Mouse (Mus musculus) lung, postnatal 0 days (tissue): ENCODE data around the gene Ccdc160. TPM values are rescaled to one million over a fixed set of nuclear protein-coding genes. Genes with fewer than 3 reads are reported as not detected.

Experiments used
- ATAC-seq: fragments of 200-750 bp; cut with Nextera tagmentation; 2 replicates; pipeline ENCODE4 v1.8.0; 2017; ENCODE audit warnings: moderate library complexity
- DNase-seq: peaks from one replicate; pipeline ENCODE4 v3.0.0-alpha.2; 2016; ENCODE audit warnings: low spot score
- H3K27ac ChIP-seq: fragments of 300-500 bp; sonication (generic); 2 replicates; pipeline ENCODE4 v1.5.1; 2014; ENCODE audit warnings: antibody characterized with exemption, mild to moderate bottlenecking, low read length, mixed read lengths
- H3K27me3 ChIP-seq: fragments of 300-500 bp; sonication (generic); replicated peaks from 2 replicates; pipeline ENCODE4 v1.6.1; 2014; ENCODE audit warnings: low read length, mixed read lengths; ENCODE audit not compliant: insufficient read depth
- H3K36me3 ChIP-seq: fragments of 300-500 bp; sonication (generic); 2 replicates; pipeline ENCODE4 v1.6.1; 2014; ENCODE audit warnings: low read length, mixed read lengths; ENCODE audit not compliant: insufficient read depth
- H3K4me1 ChIP-seq: fragments of 300-500 bp; sonication (generic); 2 replicates; pipeline ENCODE4 v1.6.1; 2014; ENCODE audit warnings: antibody characterized with exemption, low read depth, low read length, mixed read lengths; ENCODE audit not compliant: insufficient read depth
- H3K4me2 ChIP-seq: fragments of 300-500 bp; sonication (generic); replicated peaks from 2 replicates; pipeline ENCODE4 v1.6.1; 2014; ENCODE audit warnings: low read depth, mild to moderate bottlenecking, low read length, moderate library complexity, mixed read lengths
- H3K4me3 ChIP-seq: fragments of 300-500 bp; sonication (generic); 2 replicates; pipeline ENCODE4 v1.5.1; 2014; ENCODE audit warnings: low read depth, low read length
- H3K9ac ChIP-seq: fragments of 300-500 bp; sonication (generic); replicated peaks from 2 replicates; pipeline ENCODE4 v1.6.1; 2014; ENCODE audit warnings: low read depth, mild to moderate bottlenecking
- H3K9me3 ChIP-seq: fragments of 300-500 bp; sonication (generic); 2 replicates; pipeline ENCODE4 v1.6.1; 2016; ENCODE audit warnings: low read length, mixed read lengths
- CTCF ChIP-seq: IDR thresholded peaks from 2 replicates; pipeline ENCODE4 v1.5.1; 2016; ENCODE audit warnings: antibody characterized with exemption, mild to moderate bottlenecking
- EP300 ChIP-seq: IDR thresholded peaks from 2 replicates; pipeline ENCODE4 v1.6.1; 2016; ENCODE audit warnings: antibody characterized with exemption, mild to moderate bottlenecking, control low read depth
- WGBS: fragments of 180-500 bp; shearing (Covaris S2); extraction: QIAGEN DNeasy Blood & Tissue Kit; methylation state at CpG from one replicate; pipeline ENCODE4 v1.1.7; 2014; 5-methylcytosine and 5-hydroxymethylcytosine counted together
- polyA plus RNA-seq: library from polyadenylated mRNA; unstranded; fragments of >200 nt; fragmentation: Nextera tagmentation; extraction: Ambion mirVana; gene quantifications from 2 replicates; pipeline ENCODE4 v1.2.1, GENCODE M21; 2015

The Ccdc160 gene
- 2.5 and 3.0 TPM in 2 replicates for polyA plus RNA-seq

DNA sequence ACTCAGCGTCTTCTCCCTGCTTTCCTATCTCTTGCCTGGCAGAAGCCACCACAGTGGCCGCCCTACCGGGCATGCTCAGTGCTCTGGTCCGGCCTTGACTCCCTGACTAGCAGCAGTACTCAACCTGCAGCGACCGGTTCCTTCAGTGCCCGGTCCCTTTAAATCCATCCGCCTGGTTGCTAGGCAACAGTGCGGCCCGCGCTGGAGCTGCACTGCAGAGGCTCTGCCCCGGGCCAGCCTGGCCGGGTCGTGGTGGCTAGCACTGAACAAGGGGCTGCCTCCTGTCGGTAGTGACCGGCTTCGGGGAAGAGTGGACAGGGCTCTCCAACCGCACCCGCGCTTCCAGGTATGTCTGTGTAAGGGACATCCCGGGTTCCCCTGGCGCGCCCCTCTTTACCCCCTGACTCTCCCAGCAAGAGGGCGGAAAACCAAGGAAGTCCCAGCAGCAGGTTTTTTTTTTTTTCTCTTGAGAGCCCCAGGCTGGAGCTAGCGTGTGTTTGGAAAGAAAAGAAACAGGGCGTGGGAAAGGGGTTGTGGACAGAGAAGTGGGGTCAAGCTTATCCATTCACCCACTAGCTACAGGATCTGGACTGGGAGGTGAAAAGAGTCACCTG lies at the start of gene Ccdc160:
Gene Ccdc160 (plus strand): TSS at position 221 of the 614 bp plus-strand sequence.
- TF ChIP-seq CTCF: peak; percentile 14; the same call in 1 of the 2 replicates
- TF ChIP-seq EP300: no peak
- Histone ChIP-seq H3K4me2 (peak within 1 kb of the TSS; percentile 51), H3K27ac (no peak within 1 kb of the TSS), H3K9me3 (no peaks in the 10 kb centered on the region), H3K4me1 (no peaks in the 10 kb centered on the region), H3K27me3 (no peaks in the 10 kb centered on the region), H3K4me3 (peak within 1 kb of the TSS; percentile 33), H3K9ac (no peak within 1 kb of the TSS), H3K36me3 (no peaks in the 10 kb centered on the region)
- DNase-seq (peak; percentile 45), ATAC-seq (peak; percentile 88)
- 18% methylated on average over 26 of the region's 26 CpGs for WGBS

DNA sequence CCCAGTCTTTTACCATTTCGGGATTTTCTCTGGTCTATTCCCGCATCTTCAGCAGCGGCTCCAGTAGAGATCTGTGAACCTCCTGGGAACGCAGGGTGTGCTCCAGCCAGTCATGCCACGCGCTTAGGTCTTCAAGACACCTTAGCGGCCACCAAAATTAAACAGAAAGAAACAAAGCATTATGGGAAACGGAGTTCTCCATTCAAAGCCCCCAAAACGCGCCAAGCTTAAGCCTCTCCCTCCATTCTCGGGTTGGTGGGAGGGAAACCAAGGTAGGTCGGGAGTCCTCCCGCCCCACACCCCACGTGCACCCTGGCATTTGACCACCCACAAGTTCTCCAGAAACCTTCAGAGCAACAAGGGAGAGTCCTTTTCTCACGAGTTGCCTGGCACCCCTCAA lies 47.2 kb upstream of the Ccdc160 start:
- DNase-seq: no peak
- TF ChIP-seq EP300 (no peak), CTCF (no peak)
- Histone ChIP-seq H3K27ac (no peak overlapping the region), H3K9me3 (no peaks in the 10 kb centered on the region), H3K27me3 (0 out of 2 replicates have a peak, but pooled peaks cover 2% of the 10 kb centered on the region), H3K4me2 (peak overlapping the region; percentile 71), H3K4me3 (peak overlapping the region; percentile 38), H3K36me3 (no peaks in the 10 kb centered on the region), H3K9ac (no peak overlapping the region), H3K4me1 (no peaks in the 10 kb centered on the region)
- ATAC-seq: no peak
- 17% methylated on average over 14 of the region's 15 CpGs for WGBS

DNA sequence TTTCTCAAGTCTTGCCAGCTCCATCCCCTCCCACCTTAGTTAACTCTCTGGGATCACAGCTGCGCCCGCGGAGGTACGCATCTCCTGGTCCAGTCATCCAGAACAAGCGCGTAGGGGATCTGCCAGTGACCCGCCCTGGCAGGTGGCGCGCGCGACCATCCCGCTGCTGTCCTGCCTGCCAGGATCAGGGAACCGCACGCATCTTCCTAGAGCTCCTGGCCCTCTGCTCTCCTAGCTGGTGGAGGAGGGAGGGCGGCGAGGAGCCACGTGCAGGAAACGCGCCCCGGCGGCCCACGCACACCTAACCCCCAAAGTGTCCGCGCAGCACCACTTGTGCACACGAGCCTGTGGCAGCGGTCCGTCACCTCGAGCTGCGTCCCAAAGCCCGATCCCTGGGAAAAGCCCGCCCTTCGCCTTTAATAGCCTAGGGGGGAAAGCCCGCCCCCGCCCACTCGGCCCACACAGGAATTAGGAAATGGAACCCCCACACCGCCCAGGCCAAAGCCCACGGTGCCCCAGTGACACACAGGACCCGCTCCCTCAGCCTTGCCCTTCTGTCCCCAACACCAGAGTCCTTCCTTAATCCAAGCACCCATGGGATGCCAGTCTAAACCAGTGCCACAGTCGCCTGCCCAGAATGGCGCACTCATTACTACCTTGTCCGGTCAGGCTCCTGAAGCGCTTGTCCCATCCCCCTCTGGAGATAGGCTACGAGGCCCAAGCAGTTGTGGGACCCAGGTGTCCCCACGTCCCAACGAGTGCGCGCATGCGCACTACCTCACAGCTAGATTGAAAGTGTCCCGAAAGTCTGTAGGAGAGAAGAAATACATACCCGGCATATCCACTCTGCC lies 46.6 kb upstream of the Ccdc160 start:
- no peaks in the 10 kb centered on the region for H3K9me3 ChIP-seq
- H3K4me3 ChIP-seq: peak overlapping the region; percentile 38
- 0 out of 2 replicates have a peak, but pooled peaks have one; percentile 12 for ATAC-seq
- WGBS: 14% methylated on average over 33 of the region's 50 CpGs
- no peaks in the 10 kb centered on the region for H3K36me3 ChIP-seq
- no peaks in the 10 kb centered on the region for H3K4me1 ChIP-seq
- H3K4me2 ChIP-seq: peak overlapping the region; percentile 71
- TF ChIP-seq EP300 (no peak), CTCF (no peak)
- peak; percentile 22 for DNase-seq
- H3K27me3 ChIP-seq: 0 out of 2 replicates have a peak, but pooled peaks cover 2% of the 10 kb centered on the region
- no peak overlapping the region for H3K27ac ChIP-seq
- H3K9ac ChIP-seq: no peak overlapping the region

DNA sequence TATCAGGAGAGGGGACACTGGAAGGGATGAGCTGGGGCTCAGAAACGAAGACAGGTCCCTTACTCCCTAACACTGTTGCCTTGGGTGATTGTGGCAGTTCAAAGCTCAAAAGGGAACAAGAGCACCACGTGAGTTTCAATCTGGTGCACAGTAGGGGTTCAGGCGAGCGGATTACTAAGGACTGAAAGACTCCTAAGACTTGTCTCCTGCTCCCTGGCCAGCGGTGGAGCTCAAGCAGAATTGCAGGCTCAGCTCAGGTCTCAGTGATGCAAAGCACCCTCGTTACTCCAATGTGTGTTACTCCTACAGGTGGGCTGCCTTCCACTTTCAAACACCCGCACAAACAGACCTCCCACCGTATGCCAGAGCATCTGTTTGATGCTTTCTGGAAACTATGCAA lies 45.5 kb upstream of the Ccdc160 start:
- Histone ChIP-seq H3K9ac (no peak overlapping the region), H3K4me3 (no peak overlapping the region), H3K36me3 (no peaks in the 10 kb centered on the region), H3K27ac (no peak overlapping the region), H3K9me3 (no peaks in the 10 kb centered on the region), H3K27me3 (0 out of 2 replicates have a peak, but pooled peaks cover 2% of the 10 kb centered on the region), H3K4me2 (no peak overlapping the region), H3K4me1 (no peaks in the 10 kb centered on the region)
- no peak for ATAC-seq
- DNase-seq: no peak
- WGBS: 21% methylated on average over 8 of the region's 8 CpGs
- TF ChIP-seq CTCF (no peak), EP300 (no peak)

DNA sequence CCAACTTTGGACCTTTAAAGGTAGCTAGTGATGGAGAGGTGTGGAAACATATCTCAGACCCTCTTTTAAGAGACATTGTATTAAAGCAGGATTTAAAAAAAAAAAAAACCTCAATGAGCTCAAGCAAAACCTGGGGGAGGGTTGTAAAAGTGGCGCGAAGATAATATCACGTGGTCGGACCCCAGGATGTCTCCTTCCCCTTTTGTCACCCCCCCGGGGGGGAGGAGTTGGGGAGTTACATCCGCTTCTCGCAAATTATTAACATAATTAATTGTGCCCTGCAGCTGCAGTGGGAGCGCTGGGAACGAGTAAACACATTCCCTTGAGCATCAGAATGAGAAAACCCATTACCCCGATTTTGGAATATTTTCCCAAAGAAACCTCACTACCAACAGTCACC lies 45.1 kb upstream of the Ccdc160 start:
- Histone ChIP-seq H3K27me3 (0 out of 2 replicates have a peak, but pooled peaks cover 2% of the 10 kb centered on the region), H3K9me3 (no peaks in the 10 kb centered on the region), H3K27ac (no peak overlapping the region), H3K4me1 (no peaks in the 10 kb centered on the region), H3K36me3 (no peaks in the 10 kb centered on the region), H3K9ac (no peak overlapping the region), H3K4me3 (no peak overlapping the region), H3K4me2 (no peak overlapping the region)
- ATAC-seq (no peak), DNase-seq (no peak)
- WGBS: 25% methylated on average over 10 of the region's 10 CpGs
- no peak for TF ChIP-seq CTCF
- TF ChIP-seq EP300: no peak

DNA sequence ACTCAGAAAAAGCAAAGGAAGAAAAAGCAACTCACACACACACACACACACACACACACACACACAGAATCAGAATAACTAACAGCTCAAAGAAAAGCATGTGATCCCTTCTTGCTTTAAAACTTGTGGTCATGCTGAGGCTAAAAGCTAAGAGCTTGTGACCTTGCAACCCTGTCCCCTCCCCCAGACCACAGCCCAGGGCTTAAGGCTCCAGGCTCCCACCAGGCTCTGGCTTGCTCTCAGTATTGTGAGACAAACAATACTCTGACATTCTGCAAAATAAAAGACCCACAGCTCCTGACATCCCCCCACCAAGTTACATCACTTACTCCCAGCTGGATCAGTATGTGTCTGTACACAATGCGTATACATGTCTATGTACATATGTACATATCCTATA lies 44.2 kb upstream of the Ccdc160 start:
- no peak overlapping the region for H3K27ac ChIP-seq
- no peak for DNase-seq
- H3K9ac ChIP-seq: no peak overlapping the region
- TF ChIP-seq CTCF (no peak), EP300 (no peak)
- H3K4me2 ChIP-seq: no peak overlapping the region
- no peaks in the 10 kb centered on the region for H3K4me1 ChIP-seq
- no peak overlapping the region for H3K4me3 ChIP-seq
- 60% methylated on average over 1 of the region's 1 CpGs for WGBS
- 0 out of 2 replicates have a peak, but pooled peaks cover 2% of the 10 kb centered on the region for H3K27me3 ChIP-seq
- ATAC-seq: no peak
- H3K36me3 ChIP-seq: no peaks in the 10 kb centered on the region
- H3K9me3 ChIP-seq: no peaks in the 10 kb centered on the region
